ENCODE assay signal across 10 mouse cellular contexts in genomic region chr2:144467203-144467602, GRCm38 (mm10).
DNase-seq lines count a peak whose midpoint lies in the region; ATAC-seq and TF ChIP-seq lines count a peak whose summit lies in the region.
"Had no signal": no experiment of that assay in that cellular context is flagged by ENCODE, and none has a peak within 500 bp of the region (broad histone marks: within the 10 kb centered on the region; RNA-seq: fewer than 3 reads in every experiment).

No protein-coding gene starts in this region.

- intact Hi-C loops in gastrocnemius, adult 2 months (cut with DNase I) = no loop called here
- intact Hi-C loops in gastrocnemius, postnatal 36 days (cut with DNase I) = no loop called here

- 44% methylated on average over 5 of the region's 5 CpGs for WGBS in bone marrow, adult 2 months
- 60% methylated on average over 5 of the region's 5 CpGs for WGBS in stomach, postnatal 0 days

- no peak for DNase-seq in gastrocnemius, adult 2 months
- DNase-seq in gastrocnemius, postnatal 36 days = no peak
- DNase-seq in retina, embryonic 14.5 days (ENCODE audit: low spot score) = peak; percentile 13
- DNase-seq in retina, postnatal 1 day = no peak
- DNase-seq in stomach, postnatal 0 days (ENCODE audit: low spot score) = no peak
- no peak for DNase-seq in layer of hippocampus, adult 11-12 months (ENCODE audit: low spot score)
- no peak for DNase-seq in right cerebral cortex, adult 18-20 months

- ATAC-seq in stomach, postnatal 0 days (ENCODE audit: low FRiP score, low TSS enrichment) = no peak

- no peaks in the 10 kb centered on the region for H3K9me3 ChIP-seq in stomach, postnatal 0 days (ENCODE audit: control insufficient read depth, low read length)

- no peak overlapping the region for H3K4me3 ChIP-seq in gastrocnemius, adult 2 months
- H3K4me3 ChIP-seq in bone marrow, adult 2 months (replicated peaks; ENCODE audit: control insufficient read depth, low read depth, low read length) = no peak overlapping the region
- no peak overlapping the region for H3K4me3 ChIP-seq in stomach, postnatal 0 days (ENCODE audit: low read depth, low read length)

- no peak overlapping the region for H3K9ac ChIP-seq in stomach, postnatal 0 days (ENCODE audit: low read length)
- H3K9ac ChIP-seq: hindbrain, embryonic 14.5 days had no signal

- H3K27me3 ChIP-seq in stomach, postnatal 0 days (ENCODE audit: control insufficient read depth, insufficient read depth, low read length) = no peaks in the 10 kb centered on the region

- no peak for TF ChIP-seq EP300 in stomach, postnatal 0 days (optimal IDR thresholded peaks at IDR 0.05)

- no peaks in the 10 kb centered on the region for H3K36me3 ChIP-seq in stomach, postnatal 0 days (ENCODE audit: control insufficient read depth, insufficient read depth, low read length)

- H3K4me1 ChIP-seq in bone marrow, adult 2 months (ENCODE audit: control insufficient read depth, insufficient read depth, low read length) = no peaks in the 10 kb centered on the region
- H3K4me1 ChIP-seq in stomach, postnatal 0 days (replicated peaks; ENCODE audit: control insufficient read depth, insufficient read depth) = no peaks in the 10 kb centered on the region

- no peak overlapping the region for H3K27ac ChIP-seq in gastrocnemius, adult 2 months
- no peak overlapping the region for H3K27ac ChIP-seq in bone marrow, adult 2 months (ENCODE audit: control insufficient read depth, insufficient read depth, low read depth, low read length, poor library complexity)
- H3K27ac ChIP-seq in stomach, postnatal 0 days (replicated peaks) = no peak overlapping the region
- H3K27ac ChIP-seq: hindbrain, embryonic 14.5 days; macrophage had no signal

- H3K4me2 ChIP-seq in stomach, postnatal 0 days (replicated peaks; ENCODE audit: low read depth) = no peak overlapping the region
- H3K4me2 ChIP-seq: hindbrain, embryonic 14.5 days had no signal

- no peak for TF ChIP-seq POLR2A in bone marrow, adult 2 months (IDR thresholded peaks at IDR 0.05; ENCODE audit: borderline replicate concordance, control insufficient read depth, low read depth, low read length)

- peak; percentile 38 for TF ChIP-seq CTCF in gastrocnemius, adult 2 months (IDR thresholded peaks at IDR 0.05)
- TF ChIP-seq CTCF in bone marrow, adult 2 months (IDR thresholded peaks at IDR 0.05; ENCODE audit: control insufficient read depth, insufficient read depth, low read length) = peak; percentile 32; the same call in 1 of the 2 replicates
- peak; percentile 67 for TF ChIP-seq CTCF in stomach, postnatal 0 days (IDR thresholded peaks at IDR 0.05; ENCODE audit: low read depth)
